Mouse (Mus musculus) small intestine, adult 2 months (tissue): ENCODE data around the gene Tpte.

Experiments
- CTCF ChIP-seq: fragments of 200-500 bp; IDR thresholded peaks from 2 replicates; pipeline ENCODE4 v1.5.1; 2012; ENCODE audit warnings: low read depth, mild to moderate bottlenecking, control low read depth, inconsistent platforms, low read length, moderate library complexity, mixed read lengths; ENCODE audit not compliant: insufficient replicate concordance, insufficient read length; ENCODE audit errors: extremely low read depth
- POLR2A ChIP-seq: fragments of 200-500 bp; IDR thresholded peaks from 2 replicates; pipeline ENCODE4 v1.6.1; 2012; ENCODE audit warnings: low read depth, mild to moderate bottlenecking, control low read depth, inconsistent platforms, low read length, moderate library complexity

- TF ChIP-seq CTCF (no peak), POLR2A (peak; percentile 98)
Measured at GRCm38 (mm10) chr8:22398142-22398951, 115.1 kb downstream of the Tpte start, which contains the start of gene Slc25a15.
